Mouse (Mus musculus) gastrocnemius, postnatal 4 days (tissue): ENCODE data around the gene Fam69a. TPM values are rescaled to one million over a fixed set of nuclear protein-coding genes. Genes with fewer than 3 reads are reported as not detected.
"Not testable (repeated sequence)": the region's sequence is repeated elsewhere in the genome, so short reads cannot be mapped to it uniquely, and the experiment has no call there.

Experiments used
- DNase-seq, 2 experiments: peaks; one replicate each; pipeline ENCODE4 v3.0.0; 2021 to 2022; ENCODE audit warnings: low spot score in 2 of 2, mixed read lengths in 2 of 2
- total RNA-seq, 2 experiments: library from RNA; stranded (reverse); gene quantifications; 2 replicates each; pipeline ENCODE4 v1.2.3; 2021

Fam69a gene
- total RNA-seq, 2 experiments from 2014 or later, result 40.2 to 49.6 TPM

DNA sequence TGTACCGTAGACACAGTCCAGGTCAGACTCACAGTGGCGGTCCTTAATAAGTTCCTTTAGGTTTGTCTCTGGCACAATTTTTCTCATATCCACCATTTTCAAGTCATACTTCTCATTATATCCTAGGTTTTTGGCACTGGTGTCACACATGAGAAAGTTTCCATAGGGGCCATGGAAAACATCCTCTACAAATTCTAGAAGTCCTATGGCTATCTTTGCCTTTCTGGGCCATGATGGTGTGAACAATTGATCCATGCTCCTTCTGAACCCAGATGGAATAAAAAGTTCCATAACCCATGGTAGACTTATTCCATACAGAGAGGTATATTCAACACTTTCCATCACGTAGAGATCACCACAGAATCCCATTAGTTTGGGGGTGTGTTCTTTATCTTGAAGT is 77.2 kb downstream of the Fam69a start:
- no peak for DNase-seq

DNA sequence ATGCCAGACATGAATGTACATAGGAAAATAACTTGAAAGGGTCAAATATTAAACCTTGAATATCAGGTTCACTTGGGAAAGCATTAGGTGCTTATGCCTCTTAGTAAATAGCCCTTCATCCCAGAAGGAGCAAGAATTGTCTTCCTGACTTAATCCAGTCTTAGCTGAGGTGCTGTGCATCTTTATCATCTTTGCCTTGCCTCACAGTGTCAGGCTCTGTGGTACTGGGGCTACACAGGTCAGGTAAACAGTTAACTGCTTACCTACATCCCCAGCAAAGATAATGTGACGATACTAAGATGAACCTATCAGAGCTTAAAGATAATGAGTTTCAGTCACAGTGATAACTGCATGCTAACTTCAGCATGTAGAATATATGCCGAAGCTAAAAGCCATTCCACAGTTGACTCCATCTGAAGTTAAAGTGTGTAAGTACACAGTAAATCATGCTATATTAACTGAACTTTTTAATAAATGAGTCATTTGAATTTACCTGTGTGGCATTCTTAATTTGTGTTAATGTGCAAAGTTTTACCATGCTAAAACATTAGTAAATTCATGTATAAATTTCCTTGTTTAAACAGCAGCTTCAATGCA is 78.3 kb downstream of the Fam69a start:
- DNase-seq, result no peak

DNA sequence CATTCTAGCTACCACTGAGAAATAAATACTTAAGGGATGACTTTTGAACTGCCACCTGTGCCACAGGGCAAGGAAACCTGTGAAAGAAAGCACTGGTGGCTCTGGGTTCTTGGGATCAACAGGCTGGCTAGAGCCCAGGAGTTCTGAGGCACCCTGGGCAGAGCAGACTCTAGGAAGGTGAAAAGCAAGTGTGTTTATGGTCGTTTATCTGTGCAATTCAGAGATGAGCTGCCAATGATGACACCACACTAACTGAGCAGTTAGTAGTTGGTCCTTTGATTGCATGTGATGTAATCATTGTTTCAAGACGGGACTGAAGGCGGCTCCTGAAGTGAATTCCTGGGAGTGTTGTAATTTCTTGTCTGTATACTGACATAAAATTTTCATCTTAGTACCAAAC is 82.6 kb downstream of the Fam69a start:
- no peak for DNase-seq

DNA sequence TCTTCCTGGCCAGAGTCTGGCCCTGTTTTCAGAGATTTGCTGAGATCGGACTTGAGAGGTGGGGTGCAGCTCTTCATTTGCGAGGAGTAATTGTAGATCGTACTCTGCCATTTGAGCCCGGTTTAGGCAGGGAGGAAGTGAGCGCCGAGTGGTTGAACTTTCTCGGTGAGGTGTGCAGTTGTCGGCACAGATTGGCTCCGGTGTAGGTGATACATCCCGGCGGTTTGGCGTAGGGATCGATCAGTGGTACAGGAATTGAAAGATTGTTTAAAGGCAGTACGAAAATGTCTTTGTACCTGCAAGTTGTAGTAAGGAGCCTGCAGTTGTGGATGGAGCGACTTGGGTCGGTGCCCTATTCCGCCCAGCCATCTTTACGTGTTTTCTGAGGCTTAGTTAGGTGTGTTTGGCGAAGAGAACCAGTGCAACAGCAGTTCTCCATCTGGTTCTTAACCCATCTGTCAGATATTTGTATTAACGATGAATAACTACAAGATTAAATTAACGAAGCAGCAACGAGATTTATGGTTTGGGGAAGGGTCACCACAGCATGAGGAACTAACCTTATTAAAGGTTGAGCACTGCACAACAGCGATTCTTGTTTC is 85.8 kb downstream of the Fam69a start:
- DNase-seq, result no peak

DNA sequence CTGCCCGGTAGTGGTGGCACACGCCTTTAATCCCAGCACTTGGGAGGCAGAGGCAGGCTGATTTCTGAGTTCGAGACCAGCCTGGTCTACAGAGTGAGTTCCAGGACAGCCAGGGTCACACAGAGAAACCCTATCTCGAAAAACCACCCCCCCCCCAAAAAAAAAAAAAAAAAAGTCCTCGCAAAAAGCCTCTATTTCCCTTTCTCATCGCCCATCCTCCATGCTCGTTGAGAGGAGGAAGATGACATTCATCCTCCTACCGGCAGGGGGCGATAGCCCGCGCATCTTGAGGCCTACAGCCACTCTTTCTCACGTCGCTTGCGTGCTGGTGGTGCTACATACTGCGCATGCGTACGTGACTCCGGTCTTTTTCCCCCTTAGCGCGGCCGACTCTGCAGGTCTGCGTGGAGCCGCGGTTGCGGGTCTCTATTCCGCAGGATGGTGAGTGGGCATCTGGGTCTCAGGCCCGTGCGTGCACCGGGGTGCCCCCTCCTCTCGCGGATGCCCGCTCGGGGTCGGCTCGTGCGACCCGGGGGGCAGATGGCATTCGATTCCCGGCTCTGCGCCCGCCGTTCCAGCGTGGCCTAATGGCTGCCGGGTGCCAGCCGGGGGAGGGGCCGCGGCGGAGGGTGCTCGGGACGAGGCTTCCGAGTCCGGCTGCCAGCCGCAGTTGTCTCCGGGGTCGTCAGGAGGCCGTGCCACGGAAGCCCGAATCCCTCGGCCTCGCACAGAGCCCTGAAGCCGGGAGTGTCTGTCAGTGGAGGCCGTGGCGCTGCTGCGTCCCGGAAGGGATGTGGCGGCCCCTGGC is 86.5 kb downstream of the Fam69a start, which contains the start of gene Rpl5:
TSS of gene Rpl5 (plus strand) at position 297 of the 808 bp plus-strand sequence.
- peak; percentile 91 to 95 for DNase-seq

DNA sequence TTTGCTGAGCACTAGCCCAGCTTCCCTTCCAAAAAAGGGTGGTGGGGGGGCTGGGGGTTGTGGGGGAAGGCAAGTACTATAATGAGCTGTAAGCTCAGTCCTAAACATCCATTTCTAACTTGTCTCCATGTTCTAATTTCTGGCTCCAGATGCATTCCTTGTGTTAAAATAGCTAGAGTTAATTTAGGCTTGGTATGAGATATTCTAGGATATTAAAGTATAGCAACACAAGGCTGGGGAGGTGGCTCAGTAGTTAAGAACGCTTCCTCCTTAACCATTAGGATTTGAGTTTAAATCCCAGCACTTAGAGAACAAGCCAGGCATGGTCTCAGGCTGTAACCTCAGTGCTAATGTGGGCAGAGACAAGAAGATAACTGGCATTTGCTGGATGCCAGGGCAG is 90.6 kb downstream of the Fam69a start:
- no peak for DNase-seq

DNA sequence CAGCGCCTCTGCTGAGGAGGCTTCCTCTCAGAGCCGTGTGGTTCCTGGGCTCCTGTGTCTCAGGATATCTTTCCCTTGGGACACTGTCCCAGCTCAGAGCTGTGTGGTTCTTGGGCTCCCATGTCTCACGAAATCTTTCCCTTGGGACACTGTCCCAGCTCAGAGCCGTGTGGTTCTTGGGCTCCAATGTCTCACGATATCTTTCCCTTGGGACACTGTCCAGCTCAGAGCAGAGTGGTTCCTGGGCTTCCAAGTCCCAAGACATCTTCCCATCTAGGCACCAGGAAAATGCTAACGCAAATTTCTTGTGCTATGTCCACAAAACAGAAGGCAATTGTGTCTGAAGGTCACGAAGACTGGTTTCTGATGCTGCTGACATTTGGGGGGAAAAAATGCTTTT is 92.2 kb downstream of the Fam69a start:
- no peak for DNase-seq

DNA sequence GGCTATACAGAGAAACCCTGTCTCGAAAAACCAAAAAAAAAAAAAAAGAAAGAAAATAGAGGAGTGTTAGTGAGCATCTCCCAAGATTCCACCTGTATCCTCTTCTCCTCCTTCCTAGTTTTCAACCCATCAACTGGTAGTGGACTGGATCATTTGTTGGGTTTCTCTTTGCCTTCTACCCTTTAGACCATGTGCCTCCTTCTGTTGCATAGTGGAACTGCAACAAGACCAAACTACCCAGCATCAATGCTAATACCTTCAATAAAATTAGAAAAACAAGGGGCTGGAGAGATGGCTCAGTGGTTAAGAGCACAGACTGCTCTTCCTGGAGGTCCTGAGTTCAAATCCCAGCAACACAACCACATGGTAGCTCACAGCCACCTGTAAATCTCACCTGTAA is 95.4 kb downstream of the Fam69a start:
- not testable (repeated sequence) for DNase-seq

DNA sequence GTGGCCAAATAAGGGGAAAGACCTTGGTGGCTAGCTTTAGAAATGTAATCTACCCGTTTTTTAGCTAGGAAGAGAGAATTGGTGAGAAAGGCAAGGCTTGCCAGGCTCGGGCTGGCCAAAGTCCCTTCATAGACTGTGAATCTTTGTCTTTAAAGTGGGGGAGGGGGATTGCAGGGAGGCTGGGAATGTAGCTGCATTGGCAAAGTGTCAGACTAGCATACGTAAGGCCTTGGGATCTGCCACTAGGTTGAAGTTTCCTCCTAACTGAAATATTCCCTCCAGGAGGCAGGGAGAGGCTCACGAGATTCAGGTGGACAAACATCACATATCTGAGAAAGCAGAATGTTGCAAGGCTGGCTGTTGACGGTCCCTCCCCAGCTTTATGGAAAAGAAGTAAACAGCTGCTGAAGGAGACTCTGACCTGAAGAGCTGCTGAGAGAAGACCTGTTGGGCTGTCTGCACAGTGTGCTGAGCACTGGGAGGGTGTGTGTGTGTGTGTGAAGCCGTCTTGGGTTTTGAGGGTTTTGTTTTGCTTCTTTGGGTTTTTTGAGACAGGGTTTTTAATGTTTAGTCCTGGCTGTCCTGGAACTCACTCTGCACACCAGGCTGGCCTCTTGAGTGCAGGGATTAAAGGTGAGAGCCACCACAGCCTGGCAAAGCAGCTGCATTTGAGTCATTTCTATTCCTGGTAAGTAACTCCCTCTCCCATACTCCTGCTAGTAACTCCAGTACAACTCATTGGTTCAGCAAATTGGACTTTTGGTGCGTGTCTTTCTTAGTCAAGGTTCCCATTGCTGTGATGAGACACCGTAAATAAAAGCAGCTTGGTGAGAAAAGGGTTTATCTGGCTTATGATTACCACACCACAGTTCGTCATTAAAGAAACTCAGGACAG is 96.6 kb downstream of the Fam69a start:
- DNase-seq, result no peak

DNA sequence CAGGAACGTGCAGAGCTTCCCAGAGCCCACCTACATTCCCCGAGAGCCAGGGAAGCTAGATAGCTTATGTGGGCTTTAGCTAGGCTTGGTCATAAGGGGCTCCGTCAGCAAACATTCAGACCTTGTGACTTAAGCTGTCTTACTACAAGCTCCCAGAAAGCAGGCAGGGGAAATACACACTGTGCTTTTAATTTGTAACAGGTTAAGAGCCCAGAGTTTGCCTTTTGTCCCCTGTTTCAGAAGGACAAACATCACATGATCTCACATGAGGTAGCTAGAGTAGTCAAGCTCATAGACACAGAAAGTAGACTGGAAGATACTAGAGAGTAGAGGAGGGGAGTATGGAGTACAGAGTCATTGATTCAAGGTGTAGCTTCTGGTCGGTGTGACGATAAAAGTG is 106.2 kb downstream of the Fam69a start:
- DNase-seq, result no peak

DNA sequence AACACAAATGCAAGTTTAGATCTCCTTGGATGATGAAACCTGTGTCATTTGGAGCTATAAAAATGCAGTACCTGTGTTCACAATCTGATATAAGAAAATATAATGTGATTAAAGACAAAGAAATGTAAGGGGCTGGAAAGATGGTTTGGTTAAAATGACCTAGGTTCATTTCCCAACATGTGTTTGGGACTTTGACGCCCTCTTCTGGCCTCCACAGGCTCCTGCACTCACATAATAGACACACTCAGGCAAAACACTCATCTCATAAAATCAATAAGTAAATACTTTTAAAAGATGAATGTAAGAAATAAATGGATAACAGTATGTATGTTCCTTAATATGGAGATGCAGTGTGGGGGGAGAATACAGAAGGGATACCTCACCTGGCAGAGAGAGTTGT is 109.8 kb downstream of the Fam69a start:
- no peak for DNase-seq

DNA sequence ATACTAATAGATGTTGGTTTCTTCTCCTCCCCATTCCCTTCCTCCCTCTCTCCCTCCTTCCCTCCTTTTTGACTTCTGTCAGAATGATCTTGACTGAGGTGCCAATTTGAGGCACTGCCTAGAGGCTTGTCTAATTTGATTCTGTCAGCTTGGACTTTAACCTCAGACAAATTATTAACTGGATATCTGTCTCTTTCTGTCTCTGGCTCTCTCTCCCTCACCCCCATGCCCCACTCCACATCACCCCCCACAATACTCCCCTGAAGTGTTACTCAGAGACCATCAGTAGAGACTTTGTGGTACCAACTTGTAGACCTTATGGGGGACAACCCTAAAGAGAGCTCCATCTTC is 111.6 kb downstream of the Fam69a start:
- no peak for DNase-seq

DNA sequence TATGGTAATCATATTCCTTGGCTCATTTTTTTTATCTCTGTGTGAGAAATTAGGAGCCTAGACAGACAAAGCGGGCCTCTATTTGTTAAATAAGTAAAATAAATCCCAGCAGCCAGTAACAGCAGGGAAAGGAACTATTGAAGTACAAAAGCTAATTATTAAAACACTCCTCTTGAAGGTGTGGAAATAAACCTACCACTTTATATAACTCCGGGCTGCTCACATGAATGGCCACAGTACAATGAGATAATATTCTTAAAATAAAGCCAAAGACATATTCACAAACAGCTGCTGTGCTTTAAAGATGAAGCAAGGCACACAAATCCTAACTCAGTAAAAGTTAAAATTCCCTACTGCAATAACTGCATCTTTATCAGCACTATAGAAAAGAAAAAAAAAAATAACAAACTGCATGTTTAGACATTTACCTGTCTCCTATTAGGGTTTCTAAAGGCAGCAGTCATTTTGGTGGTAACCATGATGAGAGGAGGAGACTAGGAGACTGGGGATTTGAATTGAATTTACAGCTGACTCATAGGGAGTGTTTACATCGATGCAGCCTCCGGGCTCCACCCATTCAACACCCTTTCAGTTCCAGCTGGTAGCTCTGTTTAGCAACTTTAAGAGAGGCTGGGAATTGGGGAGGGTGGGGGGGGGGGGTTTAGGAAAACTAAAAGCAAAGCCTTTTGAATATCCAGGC is 112.2 kb downstream of the Fam69a start, which contains the start of gene Evi5:
TSS of gene Evi5 (minus strand) at position 547 of the 700 bp plus-strand sequence.
- DNase-seq, result no peak

DNA sequence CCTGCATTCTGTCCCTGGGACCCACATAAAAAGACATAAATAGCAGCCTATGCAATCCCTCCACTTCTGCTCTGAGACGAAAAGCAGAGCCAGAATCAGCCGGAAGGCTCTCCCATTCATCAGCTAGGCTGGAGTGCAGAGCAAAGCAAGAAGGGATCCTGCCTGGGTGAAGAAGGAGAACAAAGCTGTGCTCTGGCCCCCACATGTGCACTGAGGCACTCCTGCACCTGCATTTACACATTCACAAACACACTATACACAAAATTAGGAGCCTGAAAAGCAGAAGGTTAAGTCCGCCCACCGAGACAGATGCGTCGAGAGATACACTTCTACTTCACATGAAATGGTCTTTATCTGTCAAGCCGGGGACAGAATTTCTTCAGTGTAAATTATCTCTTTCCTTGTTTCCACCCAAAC is 113.0 kb downstream of the Fam69a start:
- DNase-seq, result no peak

DNA sequence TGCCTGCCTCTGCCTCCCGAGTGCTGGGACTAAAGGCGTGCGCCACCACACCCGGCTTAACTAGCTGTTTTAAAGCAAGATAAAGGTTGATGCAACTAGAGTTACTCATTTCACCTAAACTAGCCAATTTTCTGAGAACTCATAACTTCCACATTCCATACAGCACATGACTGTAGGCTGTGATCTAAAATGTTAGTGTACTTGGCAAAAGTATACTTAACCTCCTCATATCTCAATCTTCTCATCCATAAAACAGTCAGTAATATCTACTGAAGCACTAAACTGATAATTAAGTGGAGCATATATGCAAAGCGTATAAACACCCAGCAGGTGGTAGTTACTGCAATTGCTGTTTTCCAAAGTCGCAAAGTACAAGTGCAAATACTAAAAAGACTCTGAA is 113.6 kb downstream of the Fam69a start:
- DNase-seq, result no peak

DNA sequence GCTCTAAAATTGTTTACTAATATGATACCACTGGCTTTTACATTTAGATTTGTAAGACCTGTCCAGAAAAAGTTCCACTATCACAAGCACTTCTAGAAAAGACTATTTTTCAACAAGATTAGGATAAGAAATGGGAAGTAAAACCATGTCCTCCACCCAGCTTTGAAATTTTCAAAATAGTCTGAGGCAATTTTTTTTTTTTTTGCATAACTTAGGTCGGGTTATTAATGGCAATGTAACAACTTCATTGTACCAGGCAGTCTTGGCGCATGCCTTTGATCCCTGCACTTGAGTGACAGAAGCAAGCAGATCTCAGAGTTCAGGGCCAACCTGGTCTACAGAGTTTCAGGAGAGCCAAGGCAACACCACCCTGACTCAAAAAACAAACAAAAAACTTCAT is 117.2 kb downstream of the Fam69a start:
- DNase-seq, result no peak

DNA sequence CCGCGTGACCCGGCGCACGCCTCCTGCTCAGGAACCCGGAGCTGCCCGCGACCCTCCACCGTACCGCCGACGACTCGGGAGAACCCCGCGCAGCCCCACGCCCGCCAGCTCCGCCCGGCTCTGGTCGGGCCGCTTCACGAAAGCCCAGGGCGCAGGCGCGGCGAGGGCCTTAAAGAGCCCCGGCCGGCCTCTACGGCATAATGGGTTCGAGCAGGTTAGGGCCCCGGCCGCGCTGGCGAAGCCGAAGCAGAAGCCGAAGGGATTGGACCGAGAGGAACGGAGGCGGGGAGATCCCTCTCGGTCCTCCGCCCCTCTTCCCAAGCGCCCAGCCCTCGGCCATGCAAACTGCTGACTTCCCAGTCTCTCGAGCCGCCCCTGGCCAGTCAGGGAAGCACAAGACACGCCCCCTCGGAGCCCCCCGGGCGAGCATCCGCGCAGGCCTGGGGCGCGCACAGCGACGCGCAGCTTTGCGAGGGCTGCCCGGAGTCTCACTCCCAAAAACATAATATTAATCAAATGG is 117.9 kb downstream of the Fam69a start:
- DNase-seq, result peak; percentile 80 to 92

DNA sequence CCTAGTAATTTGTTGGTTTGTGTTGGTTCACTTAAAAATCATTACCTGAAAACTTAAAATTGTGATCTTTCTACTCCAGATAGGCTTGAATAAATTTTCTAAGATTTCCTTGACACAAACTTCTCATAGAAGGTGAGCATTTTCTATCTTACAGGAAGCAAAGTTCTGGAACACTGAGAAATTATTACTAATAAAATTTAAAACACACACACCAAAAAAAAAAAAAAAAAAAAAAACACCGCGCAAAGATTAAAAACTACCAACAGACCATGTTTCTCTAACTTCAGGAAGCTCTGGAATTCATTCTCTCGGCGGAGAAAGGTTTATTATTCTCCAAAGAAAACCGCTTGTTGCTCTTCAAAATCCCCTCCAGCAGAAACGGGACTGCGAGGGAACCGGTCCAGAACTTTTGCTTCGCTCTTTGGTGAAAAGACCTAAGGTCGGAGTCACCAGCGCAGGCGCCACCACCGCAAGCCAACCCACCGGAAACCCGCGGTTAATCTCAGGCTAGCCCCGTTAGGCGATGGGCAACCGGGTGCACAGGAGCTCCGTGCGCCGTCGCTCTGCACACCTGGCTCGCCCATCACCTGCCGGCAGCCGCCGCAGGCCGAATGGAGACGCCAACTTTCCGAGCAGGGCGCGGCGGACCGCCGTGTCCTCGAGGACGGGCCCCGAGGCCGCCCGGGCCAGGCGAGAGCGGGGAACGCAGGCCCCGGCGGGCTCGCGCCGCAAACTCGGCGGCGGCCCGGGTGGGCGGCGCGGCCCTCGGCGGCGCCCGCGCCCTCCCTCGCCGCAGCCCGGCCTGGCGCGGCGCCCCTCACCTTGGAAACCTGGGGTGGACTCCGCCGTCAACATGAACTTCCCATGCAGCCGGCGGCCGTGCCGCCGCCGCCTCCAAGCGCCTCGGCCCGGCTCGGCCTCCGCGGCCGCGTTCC is 118.6 kb downstream of the Fam69a start:
- DNase-seq, result peak; percentile 24 to 62
